ENCODE assay signal across 15 mouse cellular contexts in genomic region chr13:112427521-112427920, GRCm38 (mm10). TPM values are rescaled to one million over a fixed set of nuclear protein-coding genes. Genes with fewer than 3 reads are reported as not detected.
DNase-seq lines count a peak whose midpoint lies in the region; ATAC-seq and TF ChIP-seq lines count a peak whose summit lies in the region.
"Had no signal": no experiment of that assay in that cellular context is flagged by ENCODE, and none has a peak within 500 bp of the region (broad histone marks: within the 10 kb centered on the region; RNA-seq: fewer than 3 reads in every experiment).

No protein-coding gene starts in this region.

- TF ChIP-seq CTCF in bone marrow macrophage, adult 2 months (IDR thresholded peaks at IDR 0.05; ENCODE audit: low read depth, low read length): no peak
- TF ChIP-seq CTCF in forebrain, postnatal 0 days (IDR thresholded peaks at IDR 0.05; ENCODE audit: low read depth): no peak
- no peak for TF ChIP-seq CTCF in gastrocnemius, adult 2 months (IDR thresholded peaks at IDR 0.05)

- no peaks in the 10 kb centered on the region for H3K36me3 ChIP-seq in forebrain, postnatal 0 days (ENCODE audit: insufficient read depth)
- H3K36me3 ChIP-seq: embryonic facial prominence, embryonic 12.5 days; limb, embryonic 15.5 days; neural tube, embryonic 13.5 days had no signal

- no peak overlapping the region for H3K4me2 ChIP-seq in forebrain, postnatal 0 days (ENCODE audit: low read depth)
- H3K4me2 ChIP-seq: embryonic facial prominence, embryonic 12.5 days; forebrain, embryonic 13.5 days; limb, embryonic 15.5 days; neural tube, embryonic 13.5 days had no signal

- intact Hi-C loops in gastrocnemius, adult 2 months (cut with DNase I): no loop called here

- peak overlapping the region; percentile 15 for H3K27ac ChIP-seq in bone marrow macrophage, adult 2 months (ENCODE audit: insufficient read depth, low read depth, low read length)
- no peak overlapping the region for H3K27ac ChIP-seq in forebrain, postnatal 0 days (ENCODE audit: low read depth, low read length)
- no peak overlapping the region for H3K27ac ChIP-seq in gastrocnemius, adult 2 months
- H3K27ac ChIP-seq: embryonic facial prominence, embryonic 12.5 days; forebrain, embryonic 13.5 days; limb, embryonic 15.5 days; macrophage; neural tube, embryonic 13.5 days had no signal

- no peak overlapping the region for H3K9ac ChIP-seq in forebrain, postnatal 0 days
- H3K9ac ChIP-seq: embryonic facial prominence, embryonic 12.5 days; forebrain, embryonic 13.5 days; limb, embryonic 15.5 days; neural tube, embryonic 13.5 days had no signal

- TF ChIP-seq POLR2A in bone marrow macrophage, adult 2 months (IDR thresholded peaks at IDR 0.05; ENCODE audit: borderline replicate concordance, low read depth, low read length): no peak

- H3K4me1 ChIP-seq in bone marrow macrophage, adult 2 months (ENCODE audit: control insufficient read depth, insufficient read depth, low read length): peaks cover 28% of the 10 kb centered on the region
- no peaks in the 10 kb centered on the region for H3K4me1 ChIP-seq in forebrain, postnatal 0 days (ENCODE audit: insufficient read depth)
- H3K4me1 ChIP-seq: forebrain, embryonic 13.5 days; limb, embryonic 15.5 days; neural tube, embryonic 13.5 days had no signal

- no peaks in the 10 kb centered on the region for H3K9me3 ChIP-seq in forebrain, postnatal 0 days (ENCODE audit: low read length)
- H3K9me3 ChIP-seq: embryonic facial prominence, embryonic 12.5 days; forebrain, embryonic 13.5 days; limb, embryonic 15.5 days; neural tube, embryonic 13.5 days had no signal

- H3K27me3 ChIP-seq in forebrain, postnatal 0 days (ENCODE audit: insufficient read depth, low read length): no peaks in the 10 kb centered on the region
- H3K27me3 ChIP-seq: embryonic facial prominence, embryonic 12.5 days; forebrain, embryonic 13.5 days; limb, embryonic 15.5 days; neural tube, embryonic 13.5 days had no signal

- 95% methylated on average over 14 of the region's 15 CpGs for WGBS in forebrain, postnatal 0 days

- ATAC-seq in forebrain, postnatal 0 days: no peak
- ATAC-seq: forebrain, embryonic 13.5 days had no signal

- no peak overlapping the region for H3K4me3 ChIP-seq in bone marrow macrophage, adult 2 months (ENCODE audit: insufficient read depth, low read length)
- no peak overlapping the region for H3K4me3 ChIP-seq in forebrain, postnatal 0 days (ENCODE audit: low read depth, low read length)
- H3K4me3 ChIP-seq in gastrocnemius, adult 2 months: no peak overlapping the region
- H3K4me3 ChIP-seq: embryonic facial prominence, embryonic 12.5 days; forebrain, embryonic 13.5 days; limb, embryonic 15.5 days; neural tube, embryonic 13.5 days had no signal

- peak; percentile 12 for DNase-seq in testis, postnatal 10 days (ENCODE audit: low spot score)
- no peak for DNase-seq in testis, postnatal 14 days (ENCODE audit: low spot score)
- peak; percentile 92 for DNase-seq in naive thymus-derived CD4-positive, alpha-beta T cell, adult 2 months (ENCODE audit: low read depth)
- DNase-seq in forebrain, postnatal 0 days: no peak
- DNase-seq in cerebellum, postnatal 25 days: no peak
- DNase-seq in gastrocnemius, adult 2 months: no peak
- DNase-seq: adrenal gland, postnatal 25 days; cerebellum, adult 8-10 months; right cerebral cortex, postnatal 14 days had no signal

RNA-seq across cellular contexts. Expression of gene Il6st, which starts 36.3 kb away (rescaled TPM):
- polyA plus RNA-seq in bone marrow macrophage, adult 2 months (2012; ENCODE audit: insufficient read depth, insufficient read length, missing spikeins): 65.3 and 67.2 TPM in 2 replicates
- 23.0 and 32.1 TPM in 2 replicates for total RNA-seq in forebrain, postnatal 0 days (2014; rRNA removed)
- 8.8 and 14.9 TPM in 2 replicates for polyA plus RNA-seq in forebrain, postnatal 0 days (2015; fragmentation: Nextera tagmentation; extraction: Ambion mirVana)
- 100 to 1,000 TPM; 171 to 183 TPM for total RNA-seq in gastrocnemius, adult 2 months (2021)

Comparison
In these comparisons a context has a peak if more than half of its experiments do, and no peak if none do; other contexts are left out.
1. DNase-seq: peak in testis, postnatal 10 days (single experiment) and naive thymus-derived CD4-positive, alpha-beta T cell, adult 2 months (single experiment); none in testis, postnatal 14 days (single experiment), forebrain, postnatal 0 days (single experiment), cerebellum, postnatal 25 days (0 of 2) and gastrocnemius, adult 2 months (single experiment).